Mouse (Mus musculus) ZHBTc4 (cell line): ENCODE measurements around the gene Kntc1.

Source experiments
- DNase-seq: peaks from one replicate; pipeline ENCODE4 v3.0.0-alpha.2; 2011; ENCODE audit warnings: low read depth, low spot score

Gene Kntc1

GRCm38 (mm10) chr5:123808541-123808940 lies 59.0 kb downstream of the Kntc1 start:
- DNase-seq: no peak

- DNase-seq: no peak
Observed at GRCm38 (mm10) chr5:123809156-123809555, 59.6 kb downstream of the Kntc1 start.

- no peak for DNase-seq
Observed at GRCm38 (mm10) chr5:123816891-123817290, 67.4 kb downstream of the Kntc1 start.

GRCm38 (mm10) chr5:123818941-123819577 lies 69.5 kb downstream of the Kntc1 start:
- no peak for DNase-seq

- no peak for DNase-seq
Observed at GRCm38 (mm10) chr5:123820501-123821263, 71.2 kb downstream of the Kntc1 start.

- DNase-seq: no peak
Observed at GRCm38 (mm10) chr5:123821264-123821571, 71.7 kb downstream of the Kntc1 start.

- no peak for DNase-seq
Observed at GRCm38 (mm10) chr5:123822706-123823105, 73.2 kb downstream of the Kntc1 start.

GRCm38 (mm10) chr5:123827659-123828091 lies 78.2 kb downstream of the Kntc1 start:
- no peak for DNase-seq

GRCm38 (mm10) chr5:123832309-123832708 lies 82.8 kb downstream of the Kntc1 start:
- no peak for DNase-seq

GRCm38 (mm10) chr5:123834836-123835235 lies 85.3 kb downstream of the Kntc1 start:
- DNase-seq: no peak

- peak; percentile 23 for DNase-seq
Observed at GRCm38 (mm10) chr5:123837371-123837770, 87.9 kb downstream of the Kntc1 start.

- DNase-seq: no peak
Observed at GRCm38 (mm10) chr5:123842221-123842934, 92.9 kb downstream of the Kntc1 start.

GRCm38 (mm10) chr5:123842935-123843282 lies 93.4 kb downstream of the Kntc1 start:
- DNase-seq: no peak

GRCm38 (mm10) chr5:123843816-123844215 lies 94.3 kb downstream of the Kntc1 start:
- DNase-seq: no peak

GRCm38 (mm10) chr5:123844316-123844715 lies 94.8 kb downstream of the Kntc1 start:
- no peak for DNase-seq

GRCm38 (mm10) chr5:123851398-123851797 lies 101.9 kb downstream of the Kntc1 start:
- no peak for DNase-seq

GRCm38 (mm10) chr5:123853877-123854504 lies 104.5 kb downstream of the Kntc1 start:
- no peak for DNase-seq

- DNase-seq: no peak
Observed at GRCm38 (mm10) chr5:123854511-123854910, 105.0 kb downstream of the Kntc1 start.

GRCm38 (mm10) chr5:123858798-123859197 lies 109.3 kb downstream of the Kntc1 start:
- no peak for DNase-seq

GRCm38 (mm10) chr5:123862374-123863350 lies 113.1 kb downstream of the Kntc1 start:
- no peak for DNase-seq

GRCm38 (mm10) chr5:123863934-123864333 lies 114.4 kb downstream of the Kntc1 start:
- no peak for DNase-seq
